Mouse (Mus musculus): ENCODE results near the gene Cbfa2t3.
A peak's percentile ranks its signal among the peaks of the same experiment; 100 is the strongest.

The Cbfa2t3 gene

DNA sequence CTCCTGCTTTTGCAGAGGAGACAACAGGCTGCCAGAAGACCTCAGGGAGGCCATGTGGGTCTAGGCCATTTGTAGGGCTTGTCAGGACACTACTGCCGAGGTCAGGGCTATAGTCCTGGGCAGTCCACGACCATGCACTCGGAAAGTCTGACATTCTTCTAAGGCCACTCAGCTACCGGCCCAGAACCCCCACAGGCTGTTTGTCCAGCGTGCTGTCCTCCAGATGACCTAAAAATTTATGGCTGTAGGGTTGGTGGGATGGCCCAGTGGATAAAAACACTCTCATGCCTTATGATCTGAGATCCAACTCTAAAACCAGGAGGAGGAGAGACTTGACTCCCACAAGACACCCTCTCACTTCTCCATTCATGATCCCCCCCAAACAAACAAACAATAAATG, 35.2 kb downstream of the Cbfa2t3 start:
- DNase-seq: no peak

- no peak for DNase-seq
These were observed 35.8 kb downstream of the Cbfa2t3 start for GRCm38 (mm10) chr8:122663106-122663505.

- no peak for DNase-seq
These were observed 37.0 kb downstream of the Cbfa2t3 start for GRCm38 (mm10) chr8:122661894-122662293.

GRCm38 (mm10) chr8:122661138-122661537, 37.8 kb downstream of the Cbfa2t3 start:
- peak; percentile 67 to 69 for DNase-seq

- peak in 1 of 2 experiments; percentile 72 for DNase-seq
These were observed 38.9 kb downstream of the Cbfa2t3 start for GRCm38 (mm10) chr8:122660022-122660421.

- no peak for DNase-seq
These were observed 40.1 kb downstream of the Cbfa2t3 start for GRCm38 (mm10) chr8:122658807-122659160.

GRCm38 (mm10) chr8:122658149-122658806, 40.6 kb downstream of the Cbfa2t3 start:
- DNase-seq: no peak

DNA sequence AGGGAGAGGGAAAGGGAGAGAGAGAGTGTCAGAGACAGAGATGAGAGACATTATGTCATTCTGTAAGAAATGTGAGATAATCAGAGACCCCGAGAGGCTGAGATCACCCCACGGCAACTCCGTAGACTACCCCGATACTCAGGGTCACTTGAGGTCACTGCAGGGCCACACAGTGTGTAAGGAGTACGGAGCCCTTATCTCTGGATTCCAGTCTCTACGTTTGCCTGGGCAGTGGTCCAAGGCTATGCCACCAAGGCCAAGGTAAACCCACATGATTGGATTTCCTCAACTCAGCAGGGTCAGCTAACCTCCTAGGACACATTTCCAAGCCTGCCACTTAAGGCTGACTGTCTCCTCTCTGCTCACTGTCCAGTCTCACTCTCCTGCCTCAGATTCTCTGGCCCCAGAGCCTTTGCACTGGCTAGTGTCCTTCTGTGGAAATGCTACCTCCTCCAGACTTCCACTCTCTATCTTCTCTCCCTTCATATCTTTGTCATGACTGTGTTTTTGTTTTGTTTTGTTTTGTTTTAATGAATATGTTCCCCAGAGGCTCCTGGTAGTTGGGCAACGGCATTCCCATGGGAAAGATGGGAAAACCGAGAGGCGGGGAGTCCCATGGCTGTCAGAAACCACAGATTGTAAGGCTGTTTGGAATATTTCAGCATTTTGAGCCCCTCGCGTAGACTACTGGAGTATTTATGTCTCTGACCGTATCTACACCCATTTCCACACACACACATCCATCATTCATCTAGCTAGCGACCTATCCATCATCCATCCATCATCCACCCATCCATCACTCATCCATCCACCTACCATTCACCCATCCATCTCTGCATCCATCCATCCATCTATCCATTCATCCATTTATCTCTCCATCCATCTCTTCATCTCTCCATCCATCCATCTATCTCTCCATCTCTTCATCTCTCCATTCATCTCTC, 42.6 kb downstream of the Cbfa2t3 start:
- DNase-seq: peak; percentile 46 to 60

GRCm38 (mm10) chr8:122654768-122655167, 44.1 kb downstream of the Cbfa2t3 start:
- DNase-seq: peak; percentile 88 to 91

DNA sequence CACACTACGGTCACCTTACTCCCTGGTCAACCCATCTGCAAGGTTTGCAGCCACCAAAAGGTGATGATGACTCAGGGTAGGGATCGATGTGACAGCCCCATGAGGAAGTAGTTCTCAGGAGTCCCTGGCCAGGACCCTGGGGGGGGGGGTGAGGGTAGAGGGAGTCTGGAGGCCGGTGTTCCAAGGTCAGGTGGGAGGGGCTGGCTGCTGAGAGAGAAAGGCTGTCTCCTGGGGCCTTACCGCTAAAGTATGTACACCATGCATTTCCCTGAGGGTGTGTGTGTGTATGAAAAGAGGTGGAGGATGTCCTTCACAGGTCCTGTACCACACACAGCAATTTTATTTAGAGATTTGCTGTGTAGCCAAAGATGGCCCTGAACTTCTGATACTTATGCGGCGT, 46.3 kb downstream of the Cbfa2t3 start:
- DNase-seq: no peak

DNA sequence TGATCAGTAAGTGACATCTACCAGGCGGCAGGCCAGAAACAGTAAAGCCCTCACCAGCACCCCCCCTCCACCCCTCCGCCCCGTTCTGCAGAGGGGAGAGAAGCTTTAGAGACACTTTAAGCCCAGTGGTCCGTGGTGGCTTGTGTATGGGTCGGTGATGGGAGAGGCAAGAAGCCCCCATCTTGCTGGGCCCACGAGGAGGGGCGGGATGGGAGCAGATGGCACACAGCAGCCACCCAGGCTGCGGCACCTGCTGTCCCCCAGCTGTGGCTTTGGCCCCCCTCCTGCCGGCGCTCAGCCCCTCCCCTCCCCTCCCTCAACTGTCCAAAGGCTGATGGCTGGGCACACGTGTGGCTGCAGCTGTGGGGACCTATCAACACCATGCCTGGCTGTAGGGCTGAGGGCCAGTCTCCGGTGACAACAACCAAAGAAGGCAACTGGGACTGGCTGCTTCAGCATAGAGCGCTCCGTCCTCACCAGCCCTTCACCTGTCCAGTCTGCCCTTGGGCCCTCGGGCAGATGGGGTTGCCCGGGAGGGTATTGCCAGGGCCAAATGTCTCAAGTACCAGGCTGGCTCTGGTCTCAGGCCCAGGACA, 47.5 kb downstream of the Cbfa2t3 start:
- DNase-seq: no peak

DNA sequence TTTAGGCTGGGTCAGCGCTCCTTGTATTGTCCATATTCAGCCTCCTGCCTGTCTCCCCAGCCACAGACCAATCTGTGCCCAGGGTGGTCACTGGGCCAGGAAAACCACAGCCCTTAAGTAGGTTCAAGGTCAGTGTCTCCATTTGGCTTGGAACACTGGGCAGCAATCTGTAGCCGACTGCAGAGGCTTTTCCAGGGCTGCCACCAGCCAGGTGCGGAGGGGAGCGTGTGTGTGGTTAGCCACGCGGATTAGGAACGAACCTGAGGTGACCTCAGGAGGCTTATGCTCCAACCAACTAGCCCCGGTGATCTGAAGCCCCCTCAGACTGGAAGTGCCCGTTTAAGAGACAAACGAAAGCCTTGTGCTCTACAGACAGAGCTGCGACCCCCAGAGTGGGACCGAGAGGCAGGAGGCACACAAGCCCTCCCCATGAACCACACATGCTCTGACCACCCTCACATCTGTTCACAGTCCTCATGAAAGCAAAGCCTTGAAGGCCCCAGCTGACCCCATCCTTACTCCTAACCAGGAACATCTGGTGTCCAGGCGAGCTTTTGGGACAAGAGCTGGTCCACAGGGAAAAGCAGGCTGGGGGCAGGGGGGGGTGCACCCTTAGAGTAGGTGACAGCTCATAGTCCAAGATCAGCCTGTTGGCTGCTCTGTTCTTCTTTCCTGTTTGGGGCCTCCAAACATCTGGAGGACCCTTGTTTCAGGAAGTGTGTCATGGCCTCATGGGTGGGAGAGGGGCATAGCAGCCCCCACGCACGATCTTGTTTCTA, 50.5 kb downstream of the Cbfa2t3 start:
- DNase-seq: no peak

DNA sequence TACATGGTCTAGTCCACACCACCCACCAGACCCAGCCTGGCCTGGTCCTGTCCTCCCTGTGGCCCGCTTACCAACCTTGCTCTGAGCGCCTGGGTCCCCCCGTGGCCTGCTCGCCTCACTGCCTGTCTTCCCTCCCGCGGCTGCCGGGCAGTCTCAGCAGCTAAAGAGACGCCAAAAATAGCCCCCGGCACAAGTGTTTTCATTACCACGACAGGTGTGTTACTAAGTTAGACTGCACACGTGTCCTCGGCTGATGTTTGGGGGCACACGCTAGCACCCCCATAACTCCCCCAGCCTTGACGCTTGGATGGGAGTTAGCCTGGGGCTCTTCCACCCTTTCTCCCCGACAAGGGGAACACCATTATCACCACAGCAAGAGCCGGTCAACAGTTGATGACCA, 52.6 kb downstream of the Cbfa2t3 start:
- no peak for DNase-seq

DNA sequence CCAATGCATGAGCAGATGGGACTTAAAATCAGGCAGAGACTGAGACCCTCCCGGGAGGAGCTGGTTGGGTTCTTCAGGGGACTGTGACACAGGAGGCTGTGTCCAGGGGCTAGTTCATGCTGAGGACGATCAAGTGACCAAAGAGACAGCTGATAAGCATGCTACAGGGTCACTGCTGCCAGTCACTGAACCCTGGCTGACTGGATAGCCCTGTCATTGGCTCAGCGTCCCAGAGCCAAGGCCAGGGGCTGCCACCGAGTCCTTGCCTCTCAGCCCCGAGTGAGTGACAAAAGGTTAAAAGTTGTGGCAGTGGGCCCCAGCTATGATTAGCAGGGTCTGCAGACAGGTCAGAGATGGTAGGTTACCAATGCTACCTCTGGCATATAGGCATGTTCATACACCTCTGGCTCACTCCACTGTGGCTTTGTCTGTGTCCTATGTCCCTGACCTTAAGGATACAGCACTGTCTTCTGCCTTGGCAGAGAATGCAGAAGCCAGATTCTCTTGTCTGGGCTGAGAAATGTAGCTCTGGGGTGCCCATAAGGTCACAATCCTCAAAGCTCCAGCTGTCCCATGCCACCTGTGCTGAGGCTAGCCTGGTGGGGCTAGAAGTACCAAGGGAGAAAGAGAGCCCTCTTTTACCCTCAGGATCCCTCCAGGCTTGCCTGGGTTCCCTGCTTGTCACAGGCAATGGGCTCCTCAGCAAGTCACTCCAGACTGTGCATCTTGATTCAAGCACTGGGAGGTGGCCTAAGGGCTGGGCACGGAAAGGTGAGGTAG, 54.5 kb downstream of the Cbfa2t3 start:
- DNase-seq: no peak

- DNase-seq: peak in 1 of 2 experiments; percentile 45
These were observed 56.8 kb downstream of the Cbfa2t3 start for GRCm38 (mm10) chr8:122642071-122642470.

- no peak for DNase-seq
These were observed 57.5 kb downstream of the Cbfa2t3 start for GRCm38 (mm10) chr8:122641406-122641805.

- no peak for DNase-seq
These were observed 58.1 kb downstream of the Cbfa2t3 start for GRCm38 (mm10) chr8:122640825-122641224.

- peak; percentile 62 to 78 for DNase-seq
These were observed 59.2 kb downstream of the Cbfa2t3 start for GRCm38 (mm10) chr8:122639521-122640248.

DNA sequence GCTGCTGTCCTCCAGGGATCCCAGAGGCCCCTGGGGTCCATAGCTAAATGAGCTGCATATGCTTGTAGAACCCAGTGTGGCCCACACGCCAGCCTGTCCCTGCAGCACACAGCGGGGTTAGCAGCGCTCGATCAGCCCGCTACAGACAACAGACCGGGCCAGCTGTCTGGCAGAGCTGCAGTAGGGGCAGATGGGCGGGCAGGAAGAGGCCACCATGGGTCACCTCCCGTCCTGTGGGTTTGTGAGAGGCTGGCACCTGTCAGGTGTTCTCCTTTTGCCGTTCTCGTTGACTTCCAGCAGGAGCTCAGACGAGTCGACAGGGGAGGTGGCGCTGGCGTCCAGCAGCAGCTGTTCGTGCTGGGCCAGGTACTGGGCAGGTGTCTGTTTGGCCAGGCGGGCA, 60.3 kb downstream of the Cbfa2t3 start:
- DNase-seq: peak; percentile 19 to 27

DNA sequence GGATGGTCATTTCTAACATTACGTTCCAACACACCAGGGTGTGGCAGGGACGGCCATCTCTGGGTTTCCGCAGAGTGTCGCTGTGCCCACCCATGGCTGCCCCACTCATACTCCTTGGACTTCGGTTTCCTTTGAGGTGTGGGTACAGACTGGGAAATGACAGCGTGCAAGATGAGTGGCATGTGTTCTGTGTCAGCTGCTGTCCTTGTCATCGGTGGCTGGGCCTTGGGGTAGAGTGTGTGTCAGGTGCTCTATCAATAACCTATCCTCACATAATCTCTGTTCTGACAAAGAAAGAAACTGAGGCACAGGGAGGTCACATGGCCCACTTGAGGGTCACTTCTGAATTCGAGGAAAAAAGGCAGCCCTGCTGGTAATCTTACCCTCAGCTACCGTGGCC, 61.7 kb downstream of the Cbfa2t3 start:
- no peak for DNase-seq

GRCm38 (mm10) chr8:122636803-122637175, 62.1 kb downstream of the Cbfa2t3 start:
- DNase-seq: no peak
